Mouse (Mus musculus) limb, embryonic 14.5 days (tissue): ENCODE measurements at regions not wholly inside any gene's neighbourhood (a gene's known extent, or its start where the extent isn't known, plus 50 kb on each side); places are given as distances from the start of the nearest gene placed in this dataset.

Experiments
- ATAC-seq: fragments of 200-750 bp; cut with Nextera tagmentation; 2 replicates; pipeline ENCODE4 v1.8.0; 2017; ENCODE audit warnings: low read depth, moderate number of reproducible peaks, moderate TSS enrichment; ENCODE audit not compliant: low FRiP score
- DNase-seq: peaks from one replicate; pipeline ENCODE4 v3.0.0-alpha.2; 2015; ENCODE audit warnings: low spot score
- H3K27ac ChIP-seq: fragments of 300-500 bp; sonication (generic); replicated peaks from 2 replicates; pipeline ENCODE4 v1.5.1; 2014; ENCODE audit warnings: low read depth, mild to moderate bottlenecking, low read length, moderate library complexity, mixed read lengths
- H3K27me3 ChIP-seq: fragments of 300-500 bp; sonication (generic); 2 replicates; pipeline ENCODE4 v1.6.1; 2014; ENCODE audit warnings: low read length, mixed read lengths; ENCODE audit not compliant: control insufficient read depth, insufficient read depth
- H3K36me3 ChIP-seq: fragments of 300-500 bp; sonication (generic); 2 replicates; pipeline ENCODE4 v1.6.1; 2014; ENCODE audit warnings: mild to moderate bottlenecking, low read length, moderate library complexity, mixed read lengths; ENCODE audit not compliant: control insufficient read depth, insufficient read depth
- H3K4me1 ChIP-seq: fragments of 300-500 bp; sonication (generic); 2 replicates; pipeline ENCODE4 v1.6.1; 2014; ENCODE audit warnings: antibody characterized with exemption, low read length, mixed read lengths; ENCODE audit not compliant: control insufficient read depth, insufficient read depth
- H3K4me2 ChIP-seq: fragments of 300-500 bp; sonication (generic); replicated peaks from 2 replicates; pipeline ENCODE4 v1.6.1; 2014; ENCODE audit warnings: low read depth, mild to moderate bottlenecking, low read length, moderate library complexity; ENCODE audit not compliant: severe bottlenecking
- H3K4me3 ChIP-seq: fragments of 300-500 bp; sonication (generic); replicated peaks from 2 replicates; pipeline ENCODE4 v1.5.1; 2014; ENCODE audit warnings: low read length
- H3K9ac ChIP-seq: fragments of 300-500 bp; sonication (generic); 2 replicates; pipeline ENCODE4 v1.6.1; 2014; ENCODE audit warnings: mild to moderate bottlenecking, low read depth, low read length, moderate library complexity; ENCODE audit not compliant: severe bottlenecking
- H3K9me3 ChIP-seq: fragments of 300-500 bp; sonication (generic); 2 replicates; pipeline ENCODE4 v1.6.1; 2016; ENCODE audit warnings: low read length; ENCODE audit not compliant: control insufficient read depth
- POLR2A ChIP-seq: fragments of 200-500 bp; IDR thresholded peaks from 2 replicates; pipeline ENCODE4 v1.8.0; 2012; ENCODE audit warnings: inconsistent platforms, mild to moderate bottlenecking, moderate library complexity, borderline replicate concordance; ENCODE audit not compliant: insufficient read depth, insufficient read length; ENCODE audit errors: extremely low read depth
- WGBS: fragments of 180-500 bp; shearing (Covaris S2); extraction: QIAGEN DNeasy Blood & Tissue Kit; methylation state at CpG from one replicate; pipeline ENCODE4 v1.1.7; 2014; 5-methylcytosine and 5-hydroxymethylcytosine counted together

- Histone ChIP-seq H3K9me3 (no peaks in the 10 kb centered on the region), H3K4me2 (no peak overlapping the region), H3K36me3 (no peaks in the 10 kb centered on the region), H3K4me1 (no peaks in the 10 kb centered on the region), H3K27me3 (no peaks in the 10 kb centered on the region), H3K9ac (no peak overlapping the region), H3K4me3 (no peak overlapping the region), H3K27ac (no peak overlapping the region)
- 65% methylated on average over 6 of the region's 6 CpGs for WGBS
- TF ChIP-seq POLR2A, result no peak
- ATAC-seq, result no peak
- no peak for DNase-seq
Observed at GRCm38 (mm10) chr7:36022489-36022888, 219.7 kb upstream of the Zfp507 start.

DNA sequence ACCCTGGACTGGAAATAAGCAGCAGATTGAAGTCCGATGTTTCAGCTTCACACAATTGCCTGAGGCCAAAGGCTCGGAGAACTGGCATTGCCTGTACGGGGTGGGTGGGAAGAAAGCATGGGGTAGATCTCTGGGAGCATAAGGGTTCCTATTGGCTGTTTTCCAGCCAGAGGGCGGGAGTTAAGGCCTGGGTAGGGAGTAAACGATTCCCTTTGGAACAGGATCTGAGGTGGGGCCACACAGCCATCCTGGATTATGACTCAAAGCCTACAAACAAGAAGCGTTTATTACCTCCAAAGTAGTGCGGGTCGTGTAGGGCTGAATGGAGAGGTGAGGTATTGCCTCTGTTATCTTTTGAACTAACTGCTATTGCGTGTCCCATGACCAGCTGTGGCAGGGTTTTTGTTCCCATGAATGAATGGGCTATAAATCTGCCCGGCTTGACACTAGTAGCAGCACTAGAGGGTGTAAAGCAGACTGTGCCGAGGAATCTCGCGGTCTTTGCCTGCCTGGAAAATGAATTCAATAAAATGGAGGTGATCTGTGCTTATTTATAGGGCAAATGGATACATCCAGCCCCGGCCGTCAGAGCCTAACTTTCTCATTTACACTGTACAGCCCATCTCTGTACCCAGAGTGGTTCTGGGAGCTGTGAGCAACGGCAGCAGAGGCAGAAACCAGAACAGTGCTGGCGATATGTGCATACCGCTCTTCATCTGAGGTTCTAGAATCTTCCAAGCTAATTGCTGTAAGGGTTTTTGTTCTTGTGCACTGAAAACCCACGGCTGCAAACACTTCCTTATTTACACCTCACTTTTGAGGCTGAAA is 214.3 kb upstream of the Zfp507 start:
- DNase-seq (peak; percentile 6), ATAC-seq (no peak)
- Histone ChIP-seq H3K9ac (no peak overlapping the region), H3K9me3 (no peaks in the 10 kb centered on the region), H3K4me1 (peaks cover 2% of the 10 kb centered on the region; the same call in 1 of the 2 replicates), H3K27ac (no peak overlapping the region), H3K36me3 (no peaks in the 10 kb centered on the region), H3K4me3 (no peak overlapping the region), H3K27me3 (no peaks in the 10 kb centered on the region), H3K4me2 (no peak overlapping the region)
- TF ChIP-seq POLR2A, result no peak
- 31% methylated on average over 19 of the region's 19 CpGs for WGBS

GRCm38 (mm10) chr7:35996609-35997008 is 193.8 kb upstream of the Zfp507 start:
- Histone ChIP-seq H3K4me2 (no peak overlapping the region), H3K36me3 (no peaks in the 10 kb centered on the region), H3K9me3 (no peaks in the 10 kb centered on the region), H3K4me1 (peaks cover 8% of the 10 kb centered on the region), H3K9ac (no peak overlapping the region), H3K4me3 (no peak overlapping the region), H3K27me3 (no peaks in the 10 kb centered on the region), H3K27ac (no peak overlapping the region)
- 80% methylated on average over 5 of the region's 5 CpGs for WGBS
- no peak for ATAC-seq
- DNase-seq, result no peak
- no peak for TF ChIP-seq POLR2A

DNA sequence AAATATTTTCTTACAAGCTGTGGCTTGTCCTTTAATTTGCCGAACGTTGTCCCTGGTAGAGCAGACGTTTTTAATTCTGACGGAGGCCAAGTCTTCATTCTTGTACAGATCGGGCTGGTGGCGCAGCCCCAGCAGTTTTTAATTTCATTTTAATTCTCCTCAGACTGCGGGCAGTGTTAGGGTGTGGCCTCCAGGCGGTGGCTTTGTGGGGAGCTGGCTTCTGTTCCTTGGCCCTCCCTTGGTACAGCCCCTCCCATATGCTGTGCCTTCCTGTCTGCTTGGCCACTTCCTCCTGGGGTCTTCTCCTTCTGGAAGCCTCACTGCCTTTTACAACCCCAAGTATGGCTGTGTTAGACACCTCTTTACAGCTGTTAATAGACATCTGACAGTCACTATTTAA is 189.7 kb upstream of the Zfp507 start:
- 16% methylated on average over 8 of the region's 8 CpGs for WGBS
- no peak overlapping the region for H3K4me3 ChIP-seq
- no peak overlapping the region for H3K9ac ChIP-seq
- H3K27ac ChIP-seq, result no peak overlapping the region
- H3K9me3 ChIP-seq, result no peaks in the 10 kb centered on the region
- DNase-seq (peak; percentile 50), ATAC-seq (no peak)
- no peaks in the 10 kb centered on the region for H3K36me3 ChIP-seq
- 0 out of 2 replicates have a peak overlapping the region, but pooled peaks have one; percentile 3 for H3K4me2 ChIP-seq
- no peak for TF ChIP-seq POLR2A
- H3K27me3 ChIP-seq, result no peaks in the 10 kb centered on the region
- peaks cover 12% of the 10 kb centered on the region for H3K4me1 ChIP-seq

DNA sequence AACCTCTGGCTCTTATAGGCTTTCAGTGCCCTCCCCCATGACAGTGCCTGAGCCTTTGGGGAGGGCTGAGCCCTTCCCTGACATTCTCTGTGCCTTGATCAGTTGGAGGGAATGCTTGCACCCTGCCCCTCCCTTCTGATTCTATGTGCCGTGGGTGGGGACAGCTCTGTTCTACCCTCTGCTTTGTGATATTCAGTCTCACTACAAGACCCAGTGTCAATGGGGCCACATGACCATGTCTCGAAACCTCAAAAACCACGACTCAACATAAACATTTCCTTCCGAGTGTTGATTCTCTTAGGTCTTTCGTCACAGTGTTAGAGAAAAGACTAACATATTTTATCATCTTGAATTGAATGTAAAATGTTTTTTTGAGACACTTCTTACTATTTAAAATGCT is 188.3 kb upstream of the Zfp507 start:
- DNase-seq (no peak), ATAC-seq (no peak)
- H3K27ac ChIP-seq, result no peak overlapping the region
- no peaks in the 10 kb centered on the region for H3K36me3 ChIP-seq
- H3K27me3 ChIP-seq, result no peaks in the 10 kb centered on the region
- H3K9me3 ChIP-seq, result no peaks in the 10 kb centered on the region
- WGBS, result 89% methylated on average over 5 of the region's 5 CpGs
- no peak overlapping the region for H3K9ac ChIP-seq
- H3K4me1 ChIP-seq, result peaks cover 12% of the 10 kb centered on the region
- H3K4me3 ChIP-seq, result no peak overlapping the region
- no peak overlapping the region for H3K4me2 ChIP-seq
- TF ChIP-seq POLR2A, result no peak
